Mouse (Mus musculus): ENCODE measurements around the gene Muc13. TPM values are rescaled to one million over a fixed set of nuclear protein-coding genes. Genes with fewer than 3 reads are reported as not detected.

Gene Muc13
- polyA plus RNA-seq, 1 experiment = 2.6 TPM

- WGBS = 28% methylated on average over 17 of the region's 17 CpGs
- no peaks in the 10 kb centered on the region for H3K4me1 ChIP-seq (ENCODE audit: control insufficient read depth, insufficient read depth, insufficient read length)
- H3K27me3 ChIP-seq (ENCODE audit: control insufficient read depth, insufficient read depth, low read length) = no peaks in the 10 kb centered on the region
- no peak overlapping the region for H3K27ac ChIP-seq (ENCODE audit: insufficient read depth, low read length)
- no peaks in the 10 kb centered on the region for H3K36me3 ChIP-seq (ENCODE audit: control insufficient read depth, insufficient read depth, low read length)
- TF ChIP-seq CTCF (IDR thresholded peaks at IDR 0.05; ENCODE audit: extremely low read depth, insufficient read depth, insufficient read length, insufficient replicate concordance) (peak; percentile 75; the same call in 1 of the 2 replicates), POLR2A (IDR thresholded peaks at IDR 0.05; ENCODE audit: low read depth, low read length) (no peak)
- no peak overlapping the region for H3K4me3 ChIP-seq (ENCODE audit: extremely low read depth, insufficient read depth, insufficient read length)
- peak; percentile 59 to 83 for DNase-seq (ENCODE audit: low read depth in 1 of 2, low spot score in 2 of 2)
Observed at GRCm38 (mm10) chr16:33820269-33821178, 26.7 kb downstream of the Muc13 start.

GRCm38 (mm10) chr16:33824603-33825002 lies 30.8 kb downstream of the Muc13 start:
- Histone ChIP-seq H3K4me1 (ENCODE audit: control insufficient read depth, insufficient read depth, insufficient read length) (peaks cover 3% of the 10 kb centered on the region; the same call in 1 of the 2 replicates), H3K27me3 (ENCODE audit: control insufficient read depth, insufficient read depth, low read length) (peaks cover 5% of the 10 kb centered on the region), H3K4me3 (ENCODE audit: extremely low read depth, insufficient read depth, insufficient read length) (no peak overlapping the region), H3K27ac (ENCODE audit: insufficient read depth, low read length) (no peak overlapping the region), H3K36me3 (ENCODE audit: control insufficient read depth, insufficient read depth, low read length) (no peaks in the 10 kb centered on the region)
- TF ChIP-seq POLR2A (IDR thresholded peaks at IDR 0.05; ENCODE audit: low read depth, low read length) (no peak), CTCF (IDR thresholded peaks at IDR 0.05; ENCODE audit: extremely low read depth, insufficient read depth, insufficient read length, insufficient replicate concordance) (no peak)
- no peak for DNase-seq (ENCODE audit: low read depth in 1 of 2, low spot score in 2 of 2)
- WGBS = 91% methylated on average over 6 of the region's 6 CpGs

DNA sequence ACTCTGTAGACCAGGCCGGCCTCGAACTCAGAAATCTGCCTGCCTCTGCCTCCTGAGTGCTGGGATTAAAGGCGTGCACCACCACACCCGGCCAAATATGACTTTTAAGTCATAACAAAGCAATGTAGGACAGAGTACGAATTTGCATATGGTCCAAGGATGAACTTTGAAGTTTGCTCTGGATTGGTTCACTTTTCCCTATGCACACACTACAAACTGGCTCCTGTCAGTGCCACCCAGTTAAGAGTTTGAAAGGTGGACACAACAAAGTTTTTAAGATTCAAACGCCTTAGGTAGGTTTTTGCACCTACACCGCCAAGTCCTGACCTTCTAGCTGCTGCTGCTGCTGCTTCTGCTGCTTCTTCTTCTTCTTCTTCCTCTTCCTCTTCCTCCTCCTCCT lies 34.7 kb downstream of the Muc13 start:
- TF ChIP-seq CTCF (IDR thresholded peaks at IDR 0.05; ENCODE audit: extremely low read depth, insufficient read depth, insufficient read length, insufficient replicate concordance) = no peak
- TF ChIP-seq POLR2A (IDR thresholded peaks at IDR 0.05; ENCODE audit: low read depth, low read length) = no peak
- peaks cover 13% of the 10 kb centered on the region for H3K27me3 ChIP-seq (ENCODE audit: control insufficient read depth, insufficient read depth, low read length)
- peaks cover 5% of the 10 kb centered on the region; the same call in 1 of the 2 replicates for H3K4me1 ChIP-seq (ENCODE audit: control insufficient read depth, insufficient read depth, insufficient read length)
- DNase-seq (ENCODE audit: low read depth in 1 of 2, low spot score in 2 of 2) = no peak
- H3K36me3 ChIP-seq (ENCODE audit: control insufficient read depth, insufficient read depth, low read length) = no peaks in the 10 kb centered on the region
- H3K4me3 ChIP-seq (ENCODE audit: extremely low read depth, insufficient read depth, insufficient read length) = no peak overlapping the region
- H3K27ac ChIP-seq (ENCODE audit: insufficient read depth, low read length) = no peak overlapping the region
- 90% methylated on average over 7 of the region's 7 CpGs for WGBS

GRCm38 (mm10) chr16:33829301-33829831 lies 35.5 kb downstream of the Muc13 start, which contains the start of gene Itgb5:
TSS of gene Itgb5 (plus strand) at chr16:33829665.
- TF ChIP-seq POLR2A (IDR thresholded peaks at IDR 0.05; ENCODE audit: low read depth, low read length) (no peak), CTCF (IDR thresholded peaks at IDR 0.05; ENCODE audit: extremely low read depth, insufficient read depth, insufficient read length, insufficient replicate concordance) (no peak)
- H3K27me3 ChIP-seq (ENCODE audit: control insufficient read depth, insufficient read depth, low read length) = peaks cover 13% of the 10 kb centered on the region
- WGBS = 5% methylated on average over 42 of the region's 43 CpGs
- peak in 1 of 2 experiments; percentile 18 for DNase-seq (ENCODE audit: low read depth in 1 of 2, low spot score in 2 of 2)
- peak within 1 kb of the TSS; percentile 65 for H3K4me3 ChIP-seq (ENCODE audit: extremely low read depth, insufficient read depth, insufficient read length)
- H3K27ac ChIP-seq (ENCODE audit: insufficient read depth, low read length) = no peak within 1 kb of the TSS
- H3K4me1 ChIP-seq (ENCODE audit: control insufficient read depth, insufficient read depth, insufficient read length) = peaks cover 5% of the 10 kb centered on the region; the same call in 1 of the 2 replicates
- H3K36me3 ChIP-seq (ENCODE audit: control insufficient read depth, insufficient read depth, low read length) = no peaks in the 10 kb centered on the region

DNA sequence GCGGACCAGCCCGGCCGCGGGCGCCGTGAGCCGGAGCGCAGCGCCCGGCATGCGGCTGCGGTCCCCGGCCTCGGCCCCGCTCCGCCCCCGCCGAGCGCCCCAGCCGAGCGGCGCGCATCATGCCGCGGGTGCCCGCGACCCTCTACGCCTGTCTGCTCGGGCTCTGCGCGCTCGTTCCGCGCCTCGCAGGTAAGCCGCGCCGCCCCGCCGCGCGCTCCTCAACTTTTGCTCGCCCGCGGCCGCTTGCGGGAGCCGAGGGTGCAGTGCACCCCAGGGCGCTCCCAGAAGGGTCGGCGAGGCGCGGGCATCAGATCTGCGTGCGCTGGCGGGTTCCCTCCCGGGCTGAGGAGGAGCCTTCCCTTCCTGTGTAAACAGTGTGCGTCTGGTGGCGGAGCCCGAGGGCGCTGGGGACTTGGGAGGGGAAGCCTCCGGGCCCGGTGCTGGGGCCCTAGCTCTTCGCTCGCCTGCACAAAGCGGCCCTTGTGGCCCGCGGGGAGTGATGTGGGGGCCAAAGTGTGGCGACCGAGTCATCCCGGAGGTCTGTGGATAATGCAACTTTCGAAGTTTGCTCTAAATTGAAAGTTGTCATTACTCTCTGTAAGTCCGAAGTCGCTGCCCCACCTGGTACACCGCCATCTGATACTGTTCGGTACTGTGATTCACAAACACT lies 36.1 kb downstream of the Muc13 start:
- DNase-seq (ENCODE audit: low read depth in 1 of 2, low spot score in 2 of 2) = peak in 1 of 2 experiments; percentile 16
- H3K27me3 ChIP-seq (ENCODE audit: control insufficient read depth, insufficient read depth, low read length) = peaks cover 13% of the 10 kb centered on the region
- no peak for TF ChIP-seq CTCF (IDR thresholded peaks at IDR 0.05; ENCODE audit: extremely low read depth, insufficient read depth, insufficient read length, insufficient replicate concordance)
- no peak for TF ChIP-seq POLR2A (IDR thresholded peaks at IDR 0.05; ENCODE audit: low read depth, low read length)
- no peaks in the 10 kb centered on the region for H3K36me3 ChIP-seq (ENCODE audit: control insufficient read depth, insufficient read depth, low read length)
- peaks cover 5% of the 10 kb centered on the region; the same call in 1 of the 2 replicates for H3K4me1 ChIP-seq (ENCODE audit: control insufficient read depth, insufficient read depth, insufficient read length)
- H3K27ac ChIP-seq (ENCODE audit: insufficient read depth, low read length) = no peak overlapping the region
- H3K4me3 ChIP-seq (ENCODE audit: extremely low read depth, insufficient read depth, insufficient read length) = peak overlapping the region; percentile 65
- WGBS = under 1% methylated on average over 76 of the region's 76 CpGs

GRCm38 (mm10) chr16:33830512-33831105 lies 36.8 kb downstream of the Muc13 start:
- H3K4me1 ChIP-seq (ENCODE audit: control insufficient read depth, insufficient read depth, insufficient read length) = peaks cover 5% of the 10 kb centered on the region; the same call in 1 of the 2 replicates
- no peak overlapping the region for H3K27ac ChIP-seq (ENCODE audit: insufficient read depth, low read length)
- 20% methylated on average over 18 of the region's 18 CpGs for WGBS
- H3K36me3 ChIP-seq (ENCODE audit: control insufficient read depth, insufficient read depth, low read length) = no peaks in the 10 kb centered on the region
- TF ChIP-seq POLR2A (IDR thresholded peaks at IDR 0.05; ENCODE audit: low read depth, low read length) = no peak
- no peak for TF ChIP-seq CTCF (IDR thresholded peaks at IDR 0.05; ENCODE audit: extremely low read depth, insufficient read depth, insufficient read length, insufficient replicate concordance)
- peaks cover 13% of the 10 kb centered on the region for H3K27me3 ChIP-seq (ENCODE audit: control insufficient read depth, insufficient read depth, low read length)
- no peak for DNase-seq (ENCODE audit: low read depth in 1 of 2, low spot score in 2 of 2)
- H3K4me3 ChIP-seq (ENCODE audit: extremely low read depth, insufficient read depth, insufficient read length) = peak overlapping the region; percentile 65

Data from spleen, adult 2 months (tissue).